Mouse (Mus musculus) limb, embryonic 12.5 days (tissue): Measurements from ENCODE around the gene Car12. TPM values are rescaled to one million over a fixed set of nuclear protein-coding genes. Genes with fewer than 3 reads are reported as not detected.
A peak's percentile ranks its signal among the peaks of the same experiment; 100 is the strongest.

Experiments
- ATAC-seq: fragments of 200-750 bp; cut with Nextera tagmentation; 2 replicates; pipeline ENCODE4 v1.8.0; 2017; ENCODE audit warnings: low read depth, moderate TSS enrichment; ENCODE audit not compliant: insufficient number of reproducible peaks, insufficient read depth, low FRiP score, low TSS enrichment
- H3K27ac ChIP-seq: fragments of 300-500 bp; sonication (generic); 2 replicates; pipeline ENCODE4 v1.5.1; 2016; ENCODE audit warnings: mild to moderate bottlenecking, moderate library complexity
- H3K27me3 ChIP-seq: fragments of 300-500 bp; sonication (generic); 2 replicates; pipeline ENCODE4 v1.6.1; 2016; ENCODE audit warnings: mild to moderate bottlenecking, moderate library complexity
- H3K36me3 ChIP-seq: fragments of 300-500 bp; sonication (generic); 2 replicates; pipeline ENCODE4 v1.6.1; 2016; ENCODE audit warnings: mild to moderate bottlenecking, moderate library complexity
- H3K4me1 ChIP-seq: fragments of 300-500 bp; sonication (generic); replicated peaks from 2 replicates; pipeline ENCODE4 v1.6.1; 2016
- H3K4me2 ChIP-seq: fragments of 300-500 bp; sonication (generic); 2 replicates; pipeline ENCODE4 v1.6.1; 2016; ENCODE audit warnings: mild to moderate bottlenecking, moderate library complexity
- H3K4me3 ChIP-seq: fragments of 300-500 bp; sonication (generic); replicated peaks from 2 replicates; pipeline ENCODE4 v1.5.1; 2016; ENCODE audit warnings: mild to moderate bottlenecking
- H3K9ac ChIP-seq: fragments of 300-500 bp; sonication (generic); replicated peaks from 2 replicates; pipeline ENCODE4 v1.6.1; 2016; ENCODE audit warnings: mild to moderate bottlenecking, moderate library complexity
- H3K9me3 ChIP-seq: fragments of 300-500 bp; sonication (generic); 2 replicates; pipeline ENCODE4 v1.6.1; 2016; ENCODE audit warnings: mild to moderate bottlenecking, moderate library complexity
- WGBS: fragments of 180-500 bp; shearing (Covaris S2); methylation state at CpG from one replicate; pipeline ENCODE4 v1.1.7; 2016; 5-methylcytosine and 5-hydroxymethylcytosine counted together
- polyA plus RNA-seq: library from polyadenylated mRNA; unstranded; fragments of >200 nt; fragmentation: Nextera tagmentation; extraction: Ambion mirVana; gene quantifications from 2 replicates; pipeline ENCODE4 v1.2.1, GENCODE M21; 2016

Gene Car12
- polyA plus RNA-seq, 1 experiment from 2014 or later: 10.4 TPM

GRCm38 (mm10) chr9:66685730-66686129 is 27.8 kb upstream of the Car12 start:
- no peaks in the 10 kb centered on the region for H3K27me3 ChIP-seq
- H3K9ac ChIP-seq: no peak overlapping the region
- ATAC-seq: no peak
- no peaks in the 10 kb centered on the region for H3K36me3 ChIP-seq
- WGBS: 62% methylated on average over 6 of the region's 6 CpGs
- no peak overlapping the region for H3K27ac ChIP-seq
- H3K4me1 ChIP-seq: peaks cover 6% of the 10 kb centered on the region; the same call in 1 of the 2 replicates
- H3K4me3 ChIP-seq: no peak overlapping the region
- H3K9me3 ChIP-seq: no peaks in the 10 kb centered on the region
- H3K4me2 ChIP-seq: no peak overlapping the region

DNA sequence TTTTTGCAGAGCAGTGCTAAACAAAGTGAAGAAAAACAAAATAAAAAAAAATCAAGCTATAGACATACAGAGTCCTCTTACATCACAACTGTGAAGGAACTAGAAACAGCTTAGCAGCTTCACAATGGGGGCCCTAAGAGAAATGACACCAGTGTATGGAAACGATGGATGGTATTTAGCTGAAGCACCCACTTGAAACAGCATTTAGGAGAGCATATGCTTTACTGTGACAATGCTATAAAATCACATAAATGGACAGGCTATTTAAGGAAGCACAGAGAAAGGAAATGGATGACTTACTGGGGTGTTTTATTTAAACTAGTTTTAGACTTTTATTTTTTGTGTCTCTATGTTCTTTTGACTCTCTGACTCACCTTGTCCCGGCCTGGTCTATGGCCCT is 25.8 kb upstream of the Car12 start:
- no peak for ATAC-seq
- WGBS: 90% methylated on average over 2 of the region's 2 CpGs

GRCm38 (mm10) chr9:66691683-66692305 is 21.7 kb upstream of the Car12 start:
- 72% methylated on average over 4 of the region's 4 CpGs for WGBS
- Histone ChIP-seq H3K4me1 (no peaks in the 10 kb centered on the region; the same call in 1 of the 2 replicates), H3K9me3 (no peaks in the 10 kb centered on the region), H3K27ac (no peak overlapping the region), H3K9ac (no peak overlapping the region), H3K36me3 (no peaks in the 10 kb centered on the region), H3K27me3 (no peaks in the 10 kb centered on the region), H3K4me2 (no peak overlapping the region), H3K4me3 (no peak overlapping the region)
- ATAC-seq: no peak

More for the DNA sequence above, 25.8 kb upstream of the Car12 start:
- Histone ChIP-seq H3K4me2 (no peak overlapping the region), H3K36me3 (no peaks in the 10 kb centered on the region), H3K27ac (no peak overlapping the region), H3K27me3 (no peaks in the 10 kb centered on the region), H3K4me1 (peaks cover 6% of the 10 kb centered on the region; the same call in 1 of the 2 replicates), H3K4me3 (no peak overlapping the region), H3K9me3 (no peaks in the 10 kb centered on the region), H3K9ac (no peak overlapping the region)

DNA sequence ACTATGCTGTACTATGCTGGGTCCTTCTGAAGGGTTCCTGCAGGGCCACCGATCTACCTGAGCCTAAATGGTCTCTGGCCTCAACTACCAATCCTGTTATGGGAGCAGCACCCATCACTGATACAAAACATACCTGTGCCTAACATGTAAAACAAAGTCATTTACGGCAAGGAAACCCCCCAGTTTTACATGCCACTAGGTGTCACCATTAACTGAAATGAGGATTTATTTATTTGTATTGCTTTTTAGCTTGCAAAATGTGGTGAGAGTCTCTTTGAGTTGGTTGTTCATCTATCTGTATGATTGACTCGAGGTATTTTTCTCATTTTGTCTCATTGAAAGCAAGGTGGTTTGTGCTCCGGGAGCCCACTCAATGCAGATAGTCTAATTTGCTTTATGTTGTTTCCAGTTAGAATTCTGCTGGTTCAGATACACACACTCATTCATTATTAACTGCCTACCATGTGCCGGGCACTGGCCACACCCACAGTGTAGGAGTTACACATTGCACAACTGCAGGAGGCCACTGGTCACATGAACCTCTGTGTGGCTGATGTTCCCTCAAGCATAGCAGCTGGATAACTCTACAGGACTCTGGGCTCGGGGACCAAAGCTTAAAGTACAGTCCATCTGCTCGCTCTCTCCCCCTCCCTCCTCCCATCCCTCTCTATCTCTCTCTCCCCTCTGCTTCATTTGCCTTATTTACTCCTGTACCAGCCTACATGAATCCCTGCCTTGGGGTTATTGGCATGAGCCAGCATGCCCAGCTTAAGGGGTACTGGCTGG is 15.9 kb upstream of the Car12 start:
- no peak overlapping the region for H3K4me3 ChIP-seq
- H3K27ac ChIP-seq: no peak overlapping the region
- H3K9me3 ChIP-seq: no peaks in the 10 kb centered on the region
- WGBS: 82% methylated on average over 7 of the region's 7 CpGs
- no peaks in the 10 kb centered on the region for H3K4me1 ChIP-seq
- no peak overlapping the region for H3K4me2 ChIP-seq
- H3K9ac ChIP-seq: no peak overlapping the region
- no peak for ATAC-seq
- no peaks in the 10 kb centered on the region for H3K36me3 ChIP-seq
- H3K27me3 ChIP-seq: no peaks in the 10 kb centered on the region

- Histone ChIP-seq H3K9ac (no peak overlapping the region), H3K27ac (no peak overlapping the region), H3K4me1 (no peaks in the 10 kb centered on the region), H3K36me3 (no peaks in the 10 kb centered on the region), H3K4me2 (no peak overlapping the region), H3K27me3 (no peaks in the 10 kb centered on the region), H3K9me3 (no peaks in the 10 kb centered on the region), H3K4me3 (no peak overlapping the region)
- 92% methylated on average over 4 of the region's 4 CpGs for WGBS
- no peak for ATAC-seq
Observed at GRCm38 (mm10) chr9:66699748-66700147, 13.7 kb upstream of the Car12 start.

DNA sequence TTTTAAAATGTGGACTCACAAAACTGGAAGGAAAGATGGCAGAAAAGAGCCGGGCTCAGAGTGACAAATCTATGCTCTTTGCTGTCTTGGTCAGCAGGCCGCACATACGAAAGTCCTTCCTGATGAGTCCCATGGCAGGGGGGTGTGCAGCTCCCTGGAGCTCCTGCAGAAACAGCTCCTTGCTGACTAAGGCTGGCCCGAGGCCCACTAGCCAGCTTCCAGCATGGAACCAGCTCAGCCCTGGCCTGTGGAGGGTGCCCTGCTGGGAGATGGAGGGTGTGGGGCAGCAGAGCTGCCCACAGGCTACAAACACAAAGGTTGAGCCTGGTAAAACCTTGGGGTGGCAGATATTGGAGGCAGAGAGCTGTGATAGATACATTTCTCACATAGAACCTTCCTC is 10.5 kb upstream of the Car12 start:
- 90% methylated on average over 4 of the region's 4 CpGs for WGBS
- Histone ChIP-seq H3K9ac (no peak overlapping the region), H3K4me3 (no peak overlapping the region), H3K4me1 (peaks cover 14% of the 10 kb centered on the region), H3K27me3 (no peaks in the 10 kb centered on the region), H3K27ac (no peak overlapping the region), H3K9me3 (no peaks in the 10 kb centered on the region), H3K36me3 (no peaks in the 10 kb centered on the region), H3K4me2 (no peak overlapping the region)
- ATAC-seq: no peak

- H3K4me3 ChIP-seq: no peak overlapping the region
- H3K4me2 ChIP-seq: no peak overlapping the region
- H3K4me1 ChIP-seq: peaks cover 33% of the 10 kb centered on the region
- H3K9me3 ChIP-seq: no peaks in the 10 kb centered on the region
- H3K27me3 ChIP-seq: 0 out of 2 replicates have a peak, but pooled peaks cover 3% of the 10 kb centered on the region
- no peak for ATAC-seq
- no peak overlapping the region for H3K27ac ChIP-seq
- no peak overlapping the region for H3K9ac ChIP-seq
- H3K36me3 ChIP-seq: no peaks in the 10 kb centered on the region
Observed at GRCm38 (mm10) chr9:66705354-66705753, 8.1 kb upstream of the Car12 start.

DNA sequence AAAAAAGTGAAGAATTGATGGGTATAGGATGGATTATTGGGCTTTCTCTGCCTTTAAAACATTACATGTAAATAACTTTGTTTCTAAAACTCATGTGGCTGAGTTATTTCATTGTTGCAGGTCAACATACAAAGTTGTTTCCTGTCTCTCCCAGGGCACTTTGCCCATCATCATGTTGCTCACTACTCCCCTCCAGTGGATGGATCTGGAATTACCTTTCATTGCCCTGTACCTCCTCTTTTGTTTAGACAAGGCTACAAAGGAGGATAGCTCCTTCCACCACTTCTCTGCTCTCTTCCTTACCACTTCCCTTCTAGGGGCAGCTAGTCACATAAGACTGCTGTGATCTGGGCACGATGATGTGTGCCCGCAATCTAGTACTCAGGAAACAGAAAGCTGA is 7.7 kb upstream of the Car12 start:
- WGBS: 64% methylated on average over 2 of the region's 2 CpGs
- Histone ChIP-seq H3K27me3 (0 out of 2 replicates have a peak, but pooled peaks cover 3% of the 10 kb centered on the region), H3K36me3 (no peaks in the 10 kb centered on the region), H3K4me1 (peaks cover 33% of the 10 kb centered on the region), H3K27ac (no peak overlapping the region), H3K4me2 (no peak overlapping the region), H3K9me3 (no peaks in the 10 kb centered on the region), H3K4me3 (no peak overlapping the region), H3K9ac (no peak overlapping the region)
- ATAC-seq: no peak

DNA sequence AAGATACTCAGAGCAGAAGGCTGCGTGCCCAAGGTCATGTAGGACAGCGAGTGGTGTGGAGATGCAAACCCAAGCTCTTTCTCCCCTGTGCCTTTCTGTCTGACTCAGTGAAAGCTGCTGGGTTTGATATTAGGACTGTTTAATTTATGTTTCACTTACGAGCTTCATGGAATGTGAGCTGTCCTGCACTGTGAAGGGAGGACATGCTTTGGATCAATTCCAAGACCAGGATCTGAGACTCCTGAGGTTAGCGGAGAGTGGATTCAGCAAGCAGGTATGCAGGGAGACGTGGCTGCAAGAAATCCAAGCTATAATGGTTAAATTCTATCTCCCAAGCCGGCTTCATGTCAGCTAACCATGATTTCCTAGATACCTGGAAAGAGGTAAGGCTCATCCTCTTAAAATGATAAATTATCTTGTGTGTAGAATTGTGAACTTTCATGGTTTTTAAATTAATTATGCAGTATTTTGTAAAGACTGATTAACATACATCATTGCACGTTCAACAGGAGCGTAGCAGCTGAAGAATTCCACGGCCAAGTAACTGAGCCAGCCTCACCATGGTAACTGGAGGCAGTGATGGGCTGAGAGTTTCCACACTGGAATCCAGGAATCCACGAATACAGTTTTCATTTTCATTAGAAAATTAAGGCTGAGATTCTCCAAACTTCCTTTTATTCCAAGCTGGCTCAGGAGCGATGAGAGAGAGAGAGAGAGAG is 5.3 kb upstream of the Car12 start:
- H3K27ac ChIP-seq: 0 out of 2 replicates have a peak overlapping the region, but pooled peaks have one; percentile 62

DNA sequence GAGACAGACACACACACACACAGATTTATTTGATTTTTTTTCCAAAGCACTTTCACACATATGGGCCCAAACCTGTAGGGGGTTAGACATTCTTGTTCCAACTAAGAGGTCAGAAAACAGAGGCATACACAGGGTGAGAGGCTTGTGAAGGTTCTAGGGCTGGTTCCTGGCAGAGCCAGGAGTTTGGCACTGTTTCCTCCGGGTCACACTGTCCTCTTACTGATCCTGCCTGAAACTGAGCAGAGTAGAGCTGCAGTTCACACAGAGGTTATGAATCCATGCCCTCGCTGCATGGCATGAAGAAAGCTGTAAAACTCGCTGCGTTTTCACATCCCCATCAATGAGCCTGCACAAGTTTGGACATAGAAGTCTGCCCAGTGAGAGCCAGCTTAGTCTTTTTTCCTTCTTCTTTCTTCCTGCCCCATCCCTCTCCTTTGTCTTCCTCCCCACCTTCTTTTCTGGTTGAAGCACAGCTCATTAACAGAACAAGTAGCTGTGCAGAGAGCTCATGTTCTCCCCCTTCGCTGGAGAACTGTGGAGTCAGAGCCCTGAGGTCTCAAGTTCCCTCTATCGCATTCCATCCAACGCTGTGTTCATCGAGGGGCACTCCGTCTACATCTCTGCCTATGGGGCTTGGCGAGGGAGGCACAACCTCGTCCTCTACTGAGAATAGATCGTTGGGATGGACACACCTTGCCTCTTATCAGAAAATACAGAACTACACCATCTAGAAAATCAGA is 4.5 kb upstream of the Car12 start:
- Histone ChIP-seq H3K4me3 (no peak overlapping the region), H3K9me3 (no peaks in the 10 kb centered on the region), H3K36me3 (no peaks in the 10 kb centered on the region), H3K27ac (0 out of 2 replicates have a peak overlapping the region, but pooled peaks have one; percentile 35), H3K4me1 (peaks cover 35% of the 10 kb centered on the region), H3K9ac (no peak overlapping the region), H3K27me3 (peaks cover 8% of the 10 kb centered on the region), H3K4me2 (no peak overlapping the region)
- ATAC-seq: no peak
- WGBS: 54% methylated on average over 12 of the region's 12 CpGs

More for the DNA sequence above, 5.3 kb upstream of the Car12 start:
- Histone ChIP-seq H3K27me3 (peaks cover 8% of the 10 kb centered on the region), H3K9ac (no peak overlapping the region), H3K4me3 (no peak overlapping the region), H3K9me3 (no peaks in the 10 kb centered on the region), H3K4me1 (peaks cover 33% of the 10 kb centered on the region), H3K36me3 (no peaks in the 10 kb centered on the region), H3K4me2 (no peak overlapping the region)
- no peak for ATAC-seq
- 69% methylated on average over 11 of the region's 11 CpGs for WGBS

DNA sequence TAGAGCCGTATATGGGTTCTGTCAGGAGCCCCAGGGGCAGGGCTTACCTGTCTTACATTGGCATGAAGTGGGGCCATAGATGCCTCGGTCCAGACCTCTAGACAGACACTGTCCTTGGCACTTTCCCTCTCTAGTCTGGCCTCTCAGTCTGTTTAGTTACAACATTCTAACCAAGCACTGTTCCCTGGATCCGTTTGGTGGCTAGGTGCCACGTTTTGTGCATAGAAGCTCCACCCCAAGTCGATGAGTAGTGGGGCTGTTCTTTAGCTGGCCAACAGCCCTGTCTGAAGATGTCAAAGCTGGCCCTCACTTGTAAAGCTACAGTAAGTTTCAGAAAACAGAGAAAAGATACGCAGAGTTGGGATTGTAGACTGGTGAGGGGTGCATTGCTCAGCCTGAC is 2.9 kb upstream of the Car12 start:
- H3K27ac ChIP-seq: no peak overlapping the region
- H3K4me3 ChIP-seq: no peak overlapping the region
- no peak overlapping the region for H3K4me2 ChIP-seq
- no peak for ATAC-seq
- WGBS: 88% methylated on average over 6 of the region's 6 CpGs
- H3K4me1 ChIP-seq: peaks cover 51% of the 10 kb centered on the region
- H3K9me3 ChIP-seq: no peaks in the 10 kb centered on the region
- H3K9ac ChIP-seq: no peak overlapping the region
- H3K27me3 ChIP-seq: peaks cover 12% of the 10 kb centered on the region
- H3K36me3 ChIP-seq: no peaks in the 10 kb centered on the region
